8 mouse cellular contexts compared by ENCODE assay signal in genomic region chrX:49287700-49288563, GRCm38 (mm10). TPM values are rescaled to one million over a fixed set of nuclear protein-coding genes. Genes with fewer than 3 reads are reported as not detected.
DNase-seq lines count a peak whose midpoint lies in the region; ATAC-seq and TF ChIP-seq lines count a peak whose summit lies in the region.

Enox2 (minus strand) TSS chrX:49288259.

- DNase-seq in CD8-positive naive resting alpha-beta T cell, adult 2 months (ENCODE audit: low read depth in 2 of 2, low spot score in 2 of 2), result peak; percentile 54
- DNase-seq in c-Kit-positive CD71-negative TER-119-negative erythroid progenitor cells, embryonic 14.5 days (ENCODE audit: low read depth), result peak; percentile 53
- DNase-seq in forebrain, embryonic 10.5 days (ENCODE audit: extremely low spot score, low spot score), result peak; percentile 65
- DNase-seq in kidney, postnatal 25 days, result peak; percentile 80 to 94
- peak; percentile 67 to 73 (median 69) for DNase-seq in liver, embryonic 14.5 days (ENCODE audit: low read depth in 3 of 3, low spot score in 3 of 3)
- DNase-seq in neural tube, embryonic 11.5 days (ENCODE audit: low spot score), result peak; percentile 78
- peak; percentile 81 for DNase-seq in stomach, postnatal 0 days (ENCODE audit: low spot score)

- peak; percentile 100 for ATAC-seq in heart, embryonic 15.5 days (replicated peaks; ENCODE audit: insufficient number of reproducible peaks, insufficient read depth, low FRiP score, low read depth)
- peak; percentile 100 for ATAC-seq in liver, embryonic 14.5 days (ENCODE audit: insufficient read depth)
- peak; percentile 100 for ATAC-seq in neural tube, embryonic 11.5 days (ENCODE audit: insufficient read depth, low FRiP score, low TSS enrichment)
- ATAC-seq in stomach, postnatal 0 days (ENCODE audit: low FRiP score, low TSS enrichment), result peak; percentile 100

- H3K4me2 ChIP-seq in heart, embryonic 15.5 days, result peak within 1 kb of the TSS; percentile 64
- H3K4me2 ChIP-seq in liver, embryonic 14.5 days (ENCODE audit: low read depth), result peak within 1 kb of the TSS; percentile 64
- H3K4me2 ChIP-seq in neural tube, embryonic 11.5 days (ENCODE audit: low read depth), result peak within 1 kb of the TSS; percentile 42
- peak within 1 kb of the TSS; percentile 50 for H3K4me2 ChIP-seq in stomach, postnatal 0 days (replicated peaks; ENCODE audit: low read depth)

- TF ChIP-seq CTCF in liver, embryonic 14.5 days (IDR thresholded peaks at IDR 0.05; ENCODE audit: low read depth), result no peak
- no peak for TF ChIP-seq CTCF in stomach, postnatal 0 days (IDR thresholded peaks at IDR 0.05; ENCODE audit: low read depth)

- peak within 1 kb of the TSS; percentile 89 for H3K27ac ChIP-seq in forebrain, embryonic 10.5 days
- H3K27ac ChIP-seq in heart, embryonic 15.5 days, result peak within 1 kb of the TSS; percentile 70
- no peak within 1 kb of the TSS for H3K27ac ChIP-seq in liver, embryonic 14.5 days
- H3K27ac ChIP-seq in neural tube, embryonic 11.5 days (ENCODE audit: low read depth, low read length), result 0 out of 2 replicates have a peak within 1 kb of the TSS, but pooled peaks have one; percentile 3
- peak within 1 kb of the TSS; percentile 58 for H3K27ac ChIP-seq in stomach, postnatal 0 days (replicated peaks)

- H3K9ac ChIP-seq in heart, embryonic 15.5 days, result peak within 1 kb of the TSS; percentile 64
- H3K9ac ChIP-seq in liver, embryonic 14.5 days (replicated peaks), result peak within 1 kb of the TSS; percentile 68
- peak within 1 kb of the TSS; percentile 64 for H3K9ac ChIP-seq in neural tube, embryonic 11.5 days (ENCODE audit: low read length)
- H3K9ac ChIP-seq in stomach, postnatal 0 days (ENCODE audit: low read length), result peak within 1 kb of the TSS; percentile 71

- TF ChIP-seq EP300 in liver, embryonic 14.5 days (IDR thresholded peaks at IDR 0.05; ENCODE audit: low read depth), result no peak
- TF ChIP-seq EP300 in stomach, postnatal 0 days (optimal IDR thresholded peaks at IDR 0.05), result no peak

- H3K27me3 ChIP-seq in forebrain, embryonic 10.5 days (ENCODE audit: poor library complexity, severe bottlenecking), result no peaks in the 10 kb centered on the region
- H3K27me3 ChIP-seq in heart, embryonic 15.5 days, result no peaks in the 10 kb centered on the region
- no peaks in the 10 kb centered on the region for H3K27me3 ChIP-seq in liver, embryonic 14.5 days (ENCODE audit: control insufficient read depth, insufficient read depth, low read length)
- H3K27me3 ChIP-seq in neural tube, embryonic 11.5 days (ENCODE audit: control insufficient read depth, insufficient read depth, low read length), result no peaks in the 10 kb centered on the region
- H3K27me3 ChIP-seq in stomach, postnatal 0 days (ENCODE audit: control insufficient read depth, insufficient read depth, low read length), result no peaks in the 10 kb centered on the region

- H3K9me3 ChIP-seq in forebrain, embryonic 10.5 days, result no peaks in the 10 kb centered on the region
- no peaks in the 10 kb centered on the region for H3K9me3 ChIP-seq in heart, embryonic 15.5 days (replicated peaks)
- no peaks in the 10 kb centered on the region for H3K9me3 ChIP-seq in liver, embryonic 14.5 days (ENCODE audit: control insufficient read depth, low read length)
- H3K9me3 ChIP-seq in neural tube, embryonic 11.5 days (ENCODE audit: control insufficient read depth, low read length), result no peaks in the 10 kb centered on the region
- no peaks in the 10 kb centered on the region for H3K9me3 ChIP-seq in stomach, postnatal 0 days (ENCODE audit: control insufficient read depth, low read length)

- H3K4me3 ChIP-seq in forebrain, embryonic 10.5 days, result peak within 1 kb of the TSS; percentile 60
- H3K4me3 ChIP-seq in heart, embryonic 15.5 days, result peak within 1 kb of the TSS; percentile 66
- peak within 1 kb of the TSS; percentile 59 to 65 for H3K4me3 ChIP-seq in liver, embryonic 14.5 days (ENCODE audit: insufficient read depth in 1 of 2, low read depth in 2 of 2, low read length in 2 of 2)
- H3K4me3 ChIP-seq in neural tube, embryonic 11.5 days (ENCODE audit: low read depth, low read length), result peak within 1 kb of the TSS; percentile 45
- peak within 1 kb of the TSS; percentile 54 for H3K4me3 ChIP-seq in stomach, postnatal 0 days (ENCODE audit: low read depth, low read length)

- H3K36me3 ChIP-seq in forebrain, embryonic 10.5 days (replicated peaks), result no peaks in the 10 kb centered on the region
- H3K36me3 ChIP-seq in heart, embryonic 15.5 days, result no peaks in the 10 kb centered on the region
- H3K36me3 ChIP-seq in liver, embryonic 14.5 days (replicated peaks; ENCODE audit: control insufficient read depth, insufficient read depth, low read depth), result no peaks in the 10 kb centered on the region
- H3K36me3 ChIP-seq in neural tube, embryonic 11.5 days (ENCODE audit: control insufficient read depth, insufficient read depth, low read length), result no peaks in the 10 kb centered on the region
- no peaks in the 10 kb centered on the region for H3K36me3 ChIP-seq in stomach, postnatal 0 days (ENCODE audit: control insufficient read depth, insufficient read depth, low read length)

- 18% methylated on average over 26 of the region's 26 CpGs for WGBS in forebrain, embryonic 10.5 days
- 12% methylated on average over 26 of the region's 26 CpGs for WGBS in heart, embryonic 15.5 days
- WGBS in liver, embryonic 14.5 days (ENCODE audit: insufficient replicate concordance), result 16% methylated on average over 21 of the region's 26 CpGs
- 21% methylated on average over 26 of the region's 26 CpGs for WGBS in neural tube, embryonic 11.5 days
- WGBS in stomach, postnatal 0 days, result 18% methylated on average over 23 of the region's 26 CpGs

- H3K4me1 ChIP-seq in forebrain, embryonic 10.5 days, result no peaks in the 10 kb centered on the region
- no peaks in the 10 kb centered on the region for H3K4me1 ChIP-seq in heart, embryonic 15.5 days (replicated peaks)
- H3K4me1 ChIP-seq in liver, embryonic 14.5 days (replicated peaks; ENCODE audit: control insufficient read depth in 2 of 2, insufficient read depth in 2 of 2, low read length in 1 of 2), result no peaks in the 10 kb centered on the region
- no peaks in the 10 kb centered on the region for H3K4me1 ChIP-seq in neural tube, embryonic 11.5 days (ENCODE audit: control insufficient read depth, insufficient read depth, low read length)
- H3K4me1 ChIP-seq in stomach, postnatal 0 days (replicated peaks; ENCODE audit: control insufficient read depth, insufficient read depth), result no peaks in the 10 kb centered on the region

RNA-seq across cellular contexts. Expression of gene Enox2, which starts in this region (rescaled TPM):
- polyA plus RNA-seq in forebrain, embryonic 10.5 days (2016; fragmentation: Nextera tagmentation; extraction: Ambion mirVana), result 7.1 and 7.2 TPM in 2 replicates
- 4.9 and 6.4 TPM in 2 replicates for polyA plus RNA-seq in heart, embryonic 15.5 days (2015; fragmentation: Nextera tagmentation; extraction: Ambion mirVana)
- 2.0 and 2.2 TPM in 2 replicates for polyA plus RNA-seq in liver, embryonic 14.5 days (2012; rRNA removed)
- polyA plus RNA-seq in liver, embryonic 14.5 days (2014; fragmentation: Nextera tagmentation; extraction: Ambion mirVana), result 3.1 and 5.3 TPM in 2 replicates
- polyA plus RNA-seq in neural tube, embryonic 11.5 days (2014; fragmentation: Nextera tagmentation; extraction: Ambion mirVana), result 14.8 and 15.2 TPM in 2 replicates
- polyA plus RNA-seq in stomach, postnatal 0 days (2015; fragmentation: Nextera tagmentation; extraction: Ambion mirVana), result 5.8 and 6.5 TPM in 2 replicates
